Mouse (Mus musculus): ENCODE results near the gene Paqr5. TPM values are rescaled to one million over a fixed set of nuclear protein-coding genes. Genes with fewer than 3 reads are reported as not detected.

Paqr5 gene
- total RNA-seq (2021) = not detected
- polyA plus RNA-seq (2012; rRNA removed) = 0.20 and 0.76 TPM in 2 replicates
- long read RNA-seq, partial matches to known transcripts = 0 of 2 reads
- long read RNA-seq, other reads (novel, unspliced or antisense) = 2 of 2 reads

- Histone ChIP-seq H3K79me2 (replicated peaks; ENCODE audit: control insufficient read depth, insufficient read depth, low read length) (no peaks in the 10 kb centered on the region), H3K27ac (no peak within 1 kb of the TSS), H3K27me3 (ENCODE audit: control insufficient read depth, insufficient read depth, low read length) (peaks cover 4% of the 10 kb centered on the region; the same call in 1 of the 2 replicates), H3K4me3 (peak within 1 kb of the TSS; percentile 29), H3K36me3 (ENCODE audit: control insufficient read depth, insufficient read depth, low read length) (no peaks in the 10 kb centered on the region), H3K9ac (ENCODE audit: low read depth, low read length) (no peak within 1 kb of the TSS), H3K4me1 (ENCODE audit: control insufficient read depth, insufficient read depth, low read length) (no peaks in the 10 kb centered on the region; the same call in 1 of the 2 replicates)
- no peak for TF ChIP-seq EP300 (IDR thresholded peaks at IDR 0.05; ENCODE audit: insufficient read depth, low read depth, low read length)
- no peak for TF ChIP-seq POLR2A (IDR thresholded peaks at IDR 0.05; ENCODE audit: insufficient read depth, low read depth, low read length)
- TF ChIP-seq CTCF (IDR thresholded peaks at IDR 0.05) = no peak
- WGBS = under 1% methylated on average over 32 of the region's 32 CpGs
- DNase-seq = peak; percentile 35 to 49
- intact Hi-C loops (cut with DNase I) = no loop called here
Measured at GRCm38 (mm10) chr9:62026600-62026999, at the start of gene Paqr5. Gene Paqr5, minus strand, starts transcription at chr9:62026856.

- Histone ChIP-seq H3K36me3 (ENCODE audit: control insufficient read depth, insufficient read depth, low read length) (no peaks in the 10 kb centered on the region; the same call in 1 of the 2 replicates), H3K79me2 (replicated peaks; ENCODE audit: control insufficient read depth, insufficient read depth, low read length) (no peaks in the 10 kb centered on the region), H3K4me1 (ENCODE audit: control insufficient read depth, insufficient read depth, low read length) (no peaks in the 10 kb centered on the region), H3K27me3 (ENCODE audit: control insufficient read depth, insufficient read depth, low read length) (no peaks in the 10 kb centered on the region), H3K27ac (no peak overlapping the region), H3K9ac (ENCODE audit: low read depth, low read length) (no peak overlapping the region), H3K4me3 (no peak overlapping the region)
- TF ChIP-seq CTCF (IDR thresholded peaks at IDR 0.05) = no peak
- no peak for TF ChIP-seq POLR2A (IDR thresholded peaks at IDR 0.05; ENCODE audit: insufficient read depth, low read depth, low read length)
- TF ChIP-seq EP300 (IDR thresholded peaks at IDR 0.05; ENCODE audit: insufficient read depth, low read depth, low read length) = no peak
- intact Hi-C loops (cut with DNase I) = no loop called here
- DNase-seq = no peak
- WGBS = 98% methylated on average over 3 of the region's 3 CpGs
Measured at GRCm38 (mm10) chr9:62062234-62062633, 35.6 kb upstream of the Paqr5 start.

- no peak overlapping the region for H3K4me3 ChIP-seq
- no peaks in the 10 kb centered on the region; the same call in 1 of the 2 replicates for H3K36me3 ChIP-seq (ENCODE audit: control insufficient read depth, insufficient read depth, low read length)
- WGBS = 86% methylated on average over 2 of the region's 2 CpGs
- no peak for DNase-seq
- no peaks in the 10 kb centered on the region for H3K4me1 ChIP-seq (ENCODE audit: control insufficient read depth, insufficient read depth, low read length)
- no peaks in the 10 kb centered on the region for H3K27me3 ChIP-seq (ENCODE audit: control insufficient read depth, insufficient read depth, low read length)
- H3K27ac ChIP-seq = no peak overlapping the region; the same call in 1 of the 2 replicates
- intact Hi-C loops (cut with DNase I) = no loop called here
- no peaks in the 10 kb centered on the region for H3K79me2 ChIP-seq (replicated peaks; ENCODE audit: control insufficient read depth, insufficient read depth, low read length)
- H3K9ac ChIP-seq (ENCODE audit: low read depth, low read length) = no peak overlapping the region
- TF ChIP-seq POLR2A (IDR thresholded peaks at IDR 0.05; ENCODE audit: insufficient read depth, low read depth, low read length) (no peak), CTCF (IDR thresholded peaks at IDR 0.05) (no peak), EP300 (IDR thresholded peaks at IDR 0.05; ENCODE audit: insufficient read depth, low read depth, low read length) (no peak)
Measured at GRCm38 (mm10) chr9:62060431-62060830, 33.8 kb upstream of the Paqr5 start.

DNA sequence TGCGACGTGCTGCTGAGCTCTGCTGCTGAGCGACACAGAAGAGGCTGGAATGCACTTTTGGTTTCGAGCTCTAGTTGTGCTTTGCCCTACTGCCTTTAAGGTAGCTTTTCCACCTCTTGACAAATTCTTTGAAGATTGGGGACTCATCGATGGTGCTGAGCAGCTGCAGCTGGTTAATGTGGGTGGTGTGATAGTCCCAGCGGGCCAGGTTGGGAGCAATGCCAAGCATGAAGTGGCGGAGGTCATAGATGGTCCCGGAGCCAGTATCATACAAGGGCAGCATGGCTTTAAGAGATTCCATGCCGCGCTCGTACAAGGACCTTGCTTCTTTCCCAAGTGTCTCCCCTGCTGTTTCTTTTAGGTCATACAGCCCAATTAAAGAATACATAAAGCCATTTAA lies 33.3 kb upstream of the Paqr5 start:
- intact Hi-C loops (cut with DNase I) = no loop called here
- no peak for TF ChIP-seq CTCF (IDR thresholded peaks at IDR 0.05)
- Histone ChIP-seq H3K4me1 (ENCODE audit: control insufficient read depth, insufficient read depth, low read length) (no peaks in the 10 kb centered on the region), H3K79me2 (replicated peaks; ENCODE audit: control insufficient read depth, insufficient read depth, low read length) (no peaks in the 10 kb centered on the region), H3K4me3 (peak overlapping the region; percentile 25; the same call in 1 of the 2 replicates), H3K9ac (ENCODE audit: low read depth, low read length) (no peak overlapping the region), H3K36me3 (ENCODE audit: control insufficient read depth, insufficient read depth, low read length) (no peaks in the 10 kb centered on the region; the same call in 1 of the 2 replicates), H3K27me3 (ENCODE audit: control insufficient read depth, insufficient read depth, low read length) (no peaks in the 10 kb centered on the region), H3K27ac (no peak overlapping the region; the same call in 1 of the 2 replicates)
- WGBS = 56% methylated on average over 11 of the region's 11 CpGs
- peak; percentile 49 to 64 for DNase-seq

GRCm38 (mm10) chr9:62057881-62058506 lies 31.3 kb upstream of the Paqr5 start:
- no peak for TF ChIP-seq POLR2A (IDR thresholded peaks at IDR 0.05; ENCODE audit: insufficient read depth, low read depth, low read length)
- TF ChIP-seq EP300 (IDR thresholded peaks at IDR 0.05; ENCODE audit: insufficient read depth, low read depth, low read length) = no peak
- Histone ChIP-seq H3K4me3 (no peak overlapping the region), H3K36me3 (ENCODE audit: control insufficient read depth, insufficient read depth, low read length) (no peaks in the 10 kb centered on the region; the same call in 1 of the 2 replicates), H3K79me2 (replicated peaks; ENCODE audit: control insufficient read depth, insufficient read depth, low read length) (no peaks in the 10 kb centered on the region), H3K27me3 (ENCODE audit: control insufficient read depth, insufficient read depth, low read length) (no peaks in the 10 kb centered on the region), H3K9ac (ENCODE audit: low read depth, low read length) (no peak overlapping the region), H3K27ac (no peak overlapping the region), H3K4me1 (ENCODE audit: control insufficient read depth, insufficient read depth, low read length) (no peaks in the 10 kb centered on the region)
- no peak for DNase-seq
- 68% methylated on average over 7 of the region's 7 CpGs for WGBS
- intact Hi-C loops (cut with DNase I) = no loop called here

DNA sequence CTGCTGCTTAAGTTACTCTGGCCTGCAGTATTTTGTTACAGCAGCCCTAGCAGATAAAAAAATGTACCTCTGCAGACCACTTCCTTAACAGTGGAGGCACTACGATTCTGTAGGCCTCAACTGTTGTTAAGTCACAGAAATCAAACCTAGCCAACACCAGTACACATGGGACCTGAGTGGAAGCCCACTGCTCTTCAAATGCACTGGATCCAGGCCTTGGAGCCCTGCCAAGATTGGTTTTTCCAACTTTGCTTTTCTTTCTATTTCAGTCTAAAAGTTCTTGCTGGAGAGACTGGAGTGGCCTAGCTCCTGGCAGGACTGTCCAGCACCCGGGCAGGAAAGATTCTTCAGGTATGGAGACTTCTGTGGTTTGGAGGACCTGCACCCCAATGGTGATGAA lies 29.6 kb upstream of the Paqr5 start:
- intact Hi-C loops (cut with DNase I) = no loop called here
- H3K4me1 ChIP-seq (ENCODE audit: control insufficient read depth, insufficient read depth, low read length) = no peaks in the 10 kb centered on the region
- no peaks in the 10 kb centered on the region; the same call in 1 of the 2 replicates for H3K36me3 ChIP-seq (ENCODE audit: control insufficient read depth, insufficient read depth, low read length)
- WGBS = 74% methylated on average over 2 of the region's 2 CpGs
- H3K79me2 ChIP-seq (replicated peaks; ENCODE audit: control insufficient read depth, insufficient read depth, low read length) = no peaks in the 10 kb centered on the region
- no peak overlapping the region for H3K4me3 ChIP-seq
- no peak for DNase-seq
- no peak for TF ChIP-seq CTCF (IDR thresholded peaks at IDR 0.05)
- no peak for TF ChIP-seq EP300 (IDR thresholded peaks at IDR 0.05; ENCODE audit: insufficient read depth, low read depth, low read length)
- TF ChIP-seq POLR2A (IDR thresholded peaks at IDR 0.05; ENCODE audit: insufficient read depth, low read depth, low read length) = no peak
- no peaks in the 10 kb centered on the region for H3K27me3 ChIP-seq (ENCODE audit: control insufficient read depth, insufficient read depth, low read length)
- H3K27ac ChIP-seq = no peak overlapping the region
- H3K9ac ChIP-seq (ENCODE audit: low read depth, low read length) = no peak overlapping the region
